Mouse (Mus musculus): ENCODE data around the gene S100a2.

Gene S100a2

GRCm38 (mm10) chr3:90621552-90621951 lies 31.5 kb downstream of the S100a2 start:
- no peak for DNase-seq

GRCm38 (mm10) chr3:90623435-90624071 lies 33.5 kb downstream of the S100a2 start:
- DNase-seq, result peak; percentile 58

GRCm38 (mm10) chr3:90625496-90625895 lies 35.4 kb downstream of the S100a2 start:
- DNase-seq, result no peak

GRCm38 (mm10) chr3:90626266-90627021 lies 36.4 kb downstream of the S100a2 start:
- no peak for DNase-seq

- no peak for DNase-seq
These were observed 37.3 kb downstream of the S100a2 start for GRCm38 (mm10) chr3:90627366-90627765.

- no peak for DNase-seq
These were observed 37.8 kb downstream of the S100a2 start for GRCm38 (mm10) chr3:90627807-90628206.

- no peak for DNase-seq
These were observed 39.3 kb downstream of the S100a2 start for GRCm38 (mm10) chr3:90629298-90629697.

GRCm38 (mm10) chr3:90631984-90632383 lies 41.9 kb downstream of the S100a2 start:
- DNase-seq, result no peak

GRCm38 (mm10) chr3:90638511-90639275 lies 48.6 kb downstream of the S100a2 start:
- no peak for DNase-seq

GRCm38 (mm10) chr3:90639511-90640154 lies 49.6 kb downstream of the S100a2 start:
- peak; percentile 81 for DNase-seq

GRCm38 (mm10) chr3:90640981-90641380 lies 50.9 kb downstream of the S100a2 start:
- DNase-seq, result no peak

Data from thymus, postnatal 4 days (tissue).